Comparison of ENCODE assay signal across 14 mouse cellular contexts in genomic region chr10:94826436-94826835, GRCm38 (mm10).
"Had no signal": no experiment of that assay in that cellular context is flagged by ENCODE, and none has a peak within 500 bp of the region (broad histone marks: within the 10 kb centered on the region; RNA-seq: fewer than 3 reads in every experiment).

No protein-coding gene starts in this region.

- H3K27ac ChIP-seq: left cerebral cortex, adult 2 months; limb, embryonic 10.5 days; liver, embryonic 15.5 days; midbrain, embryonic 12.5 days; neural tube, embryonic 13.5 days had no signal

- H3K4me2 ChIP-seq: liver, embryonic 11.5 days; liver, embryonic 15.5 days; midbrain, embryonic 12.5 days; neural tube, embryonic 13.5 days had no signal

- H3K9me3 ChIP-seq: limb, embryonic 10.5 days; liver, embryonic 15.5 days; midbrain, embryonic 12.5 days; neural tube, embryonic 13.5 days had no signal

- ATAC-seq: inflammation-experienced regulatory T-cells, adult 6 months; intestine, postnatal 0 days; midbrain, embryonic 16.5 days had no signal

- H3K36me3 ChIP-seq: limb, embryonic 10.5 days; liver, embryonic 15.5 days had no signal

- H3K4me1 ChIP-seq: midbrain, embryonic 12.5 days had no signal

- H3K9ac ChIP-seq: liver, embryonic 15.5 days; midbrain, embryonic 12.5 days; neural tube, embryonic 13.5 days had no signal

- H3K27me3 ChIP-seq: liver, embryonic 15.5 days; midbrain, embryonic 12.5 days; neural tube, embryonic 13.5 days had no signal

- H3K4me3 ChIP-seq: left cerebral cortex, adult 2 months; limb, embryonic 10.5 days; liver, embryonic 15.5 days; midbrain, embryonic 12.5 days; neural tube, embryonic 13.5 days had no signal

- DNase-seq: kidney, adult 8-10 months; kidney, postnatal 14 days; retina, postnatal 1 day; right cerebral cortex, postnatal 4 days; thymus, postnatal 4 days had no signal
